Mouse (Mus musculus): ENCODE data around the gene Agtr2.
"Not testable (repeated sequence)": the region's sequence is repeated elsewhere in the genome, so short reads cannot be mapped to it uniquely, and the experiment has no call there.

Agtr2 gene

GRCm38 (mm10) chrX:21484414-21484813 lies at the start of gene Agtr2:
Gene Agtr2, plus strand, starts transcription at chrX:21484544.
- no peak for DNase-seq (ENCODE audit: low read depth in 2 of 2, low spot score in 2 of 2)

GRCm38 (mm10) chrX:21452519-21452918 lies 31.8 kb upstream of the Agtr2 start:
- DNase-seq (ENCODE audit: low read depth in 2 of 2, low spot score in 2 of 2) = no peak

- DNase-seq (ENCODE audit: low read depth in 2 of 2, low spot score in 2 of 2) = no peak
Measured at GRCm38 (mm10) chrX:21488111-21488510, 3.8 kb downstream of the Agtr2 start.

- DNase-seq (ENCODE audit: low read depth in 2 of 2, low spot score in 2 of 2) = no peak
Measured at GRCm38 (mm10) chrX:21500242-21500641, 15.9 kb downstream of the Agtr2 start.

- not testable (repeated sequence) for DNase-seq (ENCODE audit: low read depth in 2 of 2, low spot score in 2 of 2)
Measured at GRCm38 (mm10) chrX:21507333-21507732, 23.0 kb downstream of the Agtr2 start.

GRCm38 (mm10) chrX:21522590-21522989 lies 38.2 kb downstream of the Agtr2 start:
- DNase-seq (ENCODE audit: low read depth in 2 of 2, low spot score in 2 of 2) = no peak
